Mouse (Mus musculus) limb, embryonic 13.5 days (tissue): ENCODE results near the gene Nuak2. TPM values are rescaled to one million over a fixed set of nuclear protein-coding genes. Genes with fewer than 3 reads are reported as not detected.

Experiments used
- ATAC-seq: fragments of 200-750 bp; cut with Nextera tagmentation; 2 replicates; pipeline ENCODE4 v1.8.0; 2017; ENCODE audit warnings: low read depth, moderate number of reproducible peaks, moderate TSS enrichment; ENCODE audit not compliant: low FRiP score
- H3K27ac ChIP-seq: fragments of 300-500 bp; sonication (generic); 2 replicates; pipeline ENCODE4 v1.5.1; 2015; ENCODE audit warnings: inconsistent platforms, mild to moderate bottlenecking, moderate library complexity
- H3K27me3 ChIP-seq: fragments of 300-500 bp; sonication (generic); 2 replicates; pipeline ENCODE4 v1.6.1; 2015; ENCODE audit warnings: mild to moderate bottlenecking, inconsistent platforms
- H3K36me3 ChIP-seq: fragments of 300-500 bp; sonication (generic); 2 replicates; pipeline ENCODE4 v1.6.1; 2015; ENCODE audit warnings: inconsistent platforms, mild to moderate bottlenecking, moderate library complexity
- H3K4me1 ChIP-seq: fragments of 300-500 bp; sonication (generic); 2 replicates; pipeline ENCODE4 v1.6.1; 2015; ENCODE audit warnings: inconsistent platforms
- H3K4me2 ChIP-seq: fragments of 300-500 bp; sonication (generic); replicated peaks from 2 replicates; pipeline ENCODE4 v1.6.1; 2015; ENCODE audit warnings: inconsistent platforms, mild to moderate bottlenecking, moderate library complexity
- H3K4me3 ChIP-seq: fragments of 300-500 bp; sonication (generic); 2 replicates; pipeline ENCODE4 v1.5.1; 2015; ENCODE audit warnings: moderate library complexity, mild to moderate bottlenecking, inconsistent platforms
- H3K9ac ChIP-seq: fragments of 300-500 bp; sonication (generic); 2 replicates; pipeline ENCODE4 v1.6.1; 2015; ENCODE audit warnings: mild to moderate bottlenecking, inconsistent platforms
- H3K9me3 ChIP-seq: fragments of 300-500 bp; sonication (generic); 2 replicates; pipeline ENCODE4 v1.6.1; 2016; ENCODE audit warnings: inconsistent platforms
- WGBS: fragments of 180-500 bp; shearing (Covaris S2); methylation state at CpG from one replicate; pipeline ENCODE4 v1.1.7; 2015; 5-methylcytosine and 5-hydroxymethylcytosine counted together
- polyA plus RNA-seq: library from polyadenylated mRNA; unstranded; fragments of >200 nt; fragmentation: Nextera tagmentation; extraction: Ambion mirVana; gene quantifications from 2 replicates; pipeline ENCODE4 v1.2.1, GENCODE M21; 2015

Gene Nuak2
- polyA plus RNA-seq, 1 experiment from 2014 or later: 1.2 TPM

- no peak for ATAC-seq
- H3K4me1 ChIP-seq: peaks cover 16% of the 10 kb centered on the region
- WGBS: 90% methylated on average over 3 of the region's 3 CpGs
- no peak overlapping the region for H3K4me3 ChIP-seq
- no peak overlapping the region for H3K4me2 ChIP-seq
- no peaks in the 10 kb centered on the region for H3K27me3 ChIP-seq
- H3K36me3 ChIP-seq: peaks cover 48% of the 10 kb centered on the region
- no peaks in the 10 kb centered on the region for H3K9me3 ChIP-seq
- H3K27ac ChIP-seq: no peak overlapping the region
- no peak overlapping the region for H3K9ac ChIP-seq
Observed at GRCm38 (mm10) chr1:132364388-132364787, 48.5 kb downstream of the Nuak2 start.

- peaks cover 48% of the 10 kb centered on the region for H3K36me3 ChIP-seq
- H3K9me3 ChIP-seq: no peaks in the 10 kb centered on the region
- H3K27ac ChIP-seq: no peak overlapping the region
- H3K4me3 ChIP-seq: no peak overlapping the region
- H3K4me2 ChIP-seq: no peak overlapping the region
- peaks cover 16% of the 10 kb centered on the region for H3K4me1 ChIP-seq
- ATAC-seq: no peak
- 0 out of 2 replicates have a peak overlapping the region, but pooled peaks have one; percentile 31 for H3K9ac ChIP-seq
- 82% methylated on average over 7 of the region's 7 CpGs for WGBS
- H3K27me3 ChIP-seq: no peaks in the 10 kb centered on the region
Observed at GRCm38 (mm10) chr1:132364896-132365557, 49.1 kb downstream of the Nuak2 start.

- H3K4me2 ChIP-seq: no peak overlapping the region
- peaks cover 16% of the 10 kb centered on the region for H3K4me1 ChIP-seq
- H3K9me3 ChIP-seq: no peaks in the 10 kb centered on the region
- WGBS: 59% methylated on average over 4 of the region's 4 CpGs
- H3K9ac ChIP-seq: 0 out of 2 replicates have a peak overlapping the region, but pooled peaks have one; percentile 14
- no peak for ATAC-seq
- H3K27me3 ChIP-seq: no peaks in the 10 kb centered on the region
- H3K36me3 ChIP-seq: peaks cover 48% of the 10 kb centered on the region
- no peak overlapping the region for H3K27ac ChIP-seq
- H3K4me3 ChIP-seq: no peak overlapping the region
Observed at GRCm38 (mm10) chr1:132365645-132366044, 49.7 kb downstream of the Nuak2 start.

DNA sequence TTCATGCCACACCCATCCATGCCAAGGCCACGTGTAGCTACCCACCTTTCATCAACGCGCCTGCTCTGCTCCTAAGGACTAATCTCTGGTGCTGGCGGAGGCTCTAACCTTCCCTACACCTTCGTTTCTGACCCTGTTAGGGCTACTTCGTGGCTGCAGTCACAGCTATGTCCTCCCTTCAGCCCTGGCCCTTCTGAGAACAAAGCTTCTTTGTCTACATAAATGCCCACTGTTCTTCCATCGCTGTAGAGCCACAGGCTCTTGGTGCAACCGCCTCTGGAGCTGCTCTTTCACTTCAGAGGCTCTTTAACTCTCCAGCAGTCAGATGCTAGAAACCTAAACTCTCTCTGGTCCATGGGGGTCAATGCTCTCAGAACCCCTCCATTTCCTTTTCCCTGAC lies 50.3 kb downstream of the Nuak2 start:
- WGBS: 76% methylated on average over 8 of the region's 8 CpGs
- H3K4me3 ChIP-seq: no peak overlapping the region
- ATAC-seq: no peak
- peaks cover 16% of the 10 kb centered on the region for H3K4me1 ChIP-seq
- H3K4me2 ChIP-seq: 0 out of 2 replicates have a peak overlapping the region, but pooled peaks have one; percentile 11
- peak overlapping the region; percentile 31; the same call in 1 of the 2 replicates for H3K9ac ChIP-seq
- H3K27me3 ChIP-seq: no peaks in the 10 kb centered on the region
- no peaks in the 10 kb centered on the region for H3K9me3 ChIP-seq
- peaks cover 48% of the 10 kb centered on the region for H3K36me3 ChIP-seq
- peak overlapping the region; percentile 58; the same call in 1 of the 2 replicates for H3K27ac ChIP-seq

DNA sequence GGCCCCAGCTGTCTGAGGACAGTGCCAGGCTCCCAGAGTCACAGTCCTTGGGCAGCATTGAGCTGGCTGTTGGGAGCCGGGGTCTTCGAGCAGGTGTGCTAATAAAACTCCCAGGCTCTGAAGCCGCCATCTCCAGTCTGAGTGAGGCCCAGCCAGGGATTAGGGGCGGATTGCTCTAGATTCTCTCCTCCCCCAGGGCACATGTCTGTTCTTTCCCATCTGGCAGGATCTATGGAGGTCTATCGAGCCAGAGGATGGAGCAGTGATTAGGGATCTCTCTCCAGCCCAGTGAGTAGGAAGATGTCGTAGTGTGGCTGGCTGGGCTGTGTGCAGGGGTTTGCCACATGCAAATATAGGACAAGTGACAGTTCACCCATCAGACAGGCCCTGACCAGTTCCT lies 51.0 kb downstream of the Nuak2 start:
- Histone ChIP-seq H3K4me3 (no peak overlapping the region), H3K27me3 (no peaks in the 10 kb centered on the region), H3K4me2 (no peak overlapping the region), H3K4me1 (peaks cover 16% of the 10 kb centered on the region), H3K27ac (0 out of 2 replicates have a peak overlapping the region, but pooled peaks have one; percentile 58), H3K9me3 (no peaks in the 10 kb centered on the region), H3K36me3 (peaks cover 48% of the 10 kb centered on the region), H3K9ac (0 out of 2 replicates have a peak overlapping the region, but pooled peaks have one; percentile 26)
- 41% methylated on average over 6 of the region's 6 CpGs for WGBS
- peak; percentile 33; the same call in 1 of the 2 replicates for ATAC-seq

DNA sequence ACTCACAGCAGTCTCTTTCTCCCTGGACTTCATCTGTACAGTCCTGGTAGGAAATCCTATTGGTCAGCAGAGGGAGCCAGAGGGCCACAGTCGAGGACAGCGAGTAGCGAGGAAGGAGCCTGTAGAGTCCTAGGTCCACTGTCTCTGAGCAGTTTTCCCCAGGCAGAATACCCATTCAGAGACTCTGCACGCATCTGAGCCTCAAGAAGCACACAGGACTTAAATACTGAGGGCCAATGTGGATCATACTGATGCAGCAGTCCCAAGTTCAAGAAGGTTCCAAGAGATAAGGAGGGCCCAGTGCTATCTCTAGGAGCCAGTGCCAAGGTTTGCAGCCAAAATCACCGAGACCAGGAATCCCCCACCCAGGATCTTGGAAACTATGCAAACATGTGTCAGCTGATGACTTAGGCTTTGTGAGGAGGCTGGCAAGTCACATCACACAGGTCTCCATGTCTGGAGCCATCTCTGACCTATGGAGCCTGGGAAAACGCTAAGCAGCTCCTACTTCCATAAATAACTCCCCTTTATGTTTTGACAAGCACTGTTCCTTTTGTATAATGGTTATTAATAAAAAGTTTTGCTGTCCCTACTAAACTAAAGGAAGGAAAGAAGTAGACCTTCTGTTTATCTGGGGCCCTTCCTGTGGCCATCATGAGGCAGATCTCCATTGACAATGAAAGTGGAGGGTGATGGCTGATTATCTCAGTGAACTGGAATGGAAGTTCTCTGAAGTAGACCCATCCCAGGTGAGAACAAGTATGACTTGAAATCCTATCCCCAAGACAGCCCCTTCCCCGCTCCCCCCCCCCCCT lies 52.0 kb downstream of the Nuak2 start:
- Histone ChIP-seq H3K9ac (0 out of 2 replicates have a peak overlapping the region, but pooled peaks have one; percentile 26), H3K4me2 (no peak overlapping the region)
- ATAC-seq: peak; percentile 67

DNA sequence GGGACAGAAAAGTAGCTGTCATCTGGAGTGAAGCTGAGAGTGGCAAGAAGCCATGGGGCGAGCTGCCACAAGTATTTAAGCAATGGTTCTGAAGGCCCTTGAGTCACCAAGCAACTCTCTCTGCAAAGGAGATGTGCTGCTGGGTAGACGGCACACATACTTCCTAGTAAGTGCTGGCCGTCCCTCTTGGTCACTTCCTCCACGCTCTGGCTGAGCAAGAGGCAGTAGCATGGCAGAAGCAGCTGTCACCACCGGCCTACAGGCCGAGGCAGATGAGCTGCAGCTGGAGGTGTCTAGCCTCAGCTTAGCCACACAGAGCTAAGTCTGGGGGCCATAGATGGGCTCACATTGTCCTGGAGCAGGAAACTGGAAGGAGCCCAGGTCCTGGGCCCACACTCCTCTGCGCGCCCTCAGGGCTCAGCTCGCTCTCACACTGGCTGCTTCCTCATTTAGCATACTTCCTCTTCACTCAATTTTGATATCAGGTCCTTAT lies 54.8 kb downstream of the Nuak2 start:
- H3K36me3 ChIP-seq: peaks cover 37% of the 10 kb centered on the region
- no peak overlapping the region for H3K4me2 ChIP-seq
- H3K4me3 ChIP-seq: no peak overlapping the region
- no peaks in the 10 kb centered on the region for H3K9me3 ChIP-seq
- H3K9ac ChIP-seq: no peak overlapping the region
- H3K4me1 ChIP-seq: peaks cover 43% of the 10 kb centered on the region
- WGBS: 90% methylated on average over 9 of the region's 9 CpGs
- H3K27ac ChIP-seq: no peak overlapping the region
- ATAC-seq: no peak
- no peaks in the 10 kb centered on the region for H3K27me3 ChIP-seq

More for the DNA sequence above, 52.0 kb downstream of the Nuak2 start:
- H3K36me3 ChIP-seq: peaks cover 45% of the 10 kb centered on the region
- H3K4me3 ChIP-seq: no peak overlapping the region
- H3K27ac ChIP-seq: no peak overlapping the region
- 36% methylated on average over 7 of the region's 7 CpGs for WGBS
- H3K4me1 ChIP-seq: peaks cover 16% of the 10 kb centered on the region
- no peaks in the 10 kb centered on the region for H3K27me3 ChIP-seq
- no peaks in the 10 kb centered on the region for H3K9me3 ChIP-seq

GRCm38 (mm10) chr1:132371298-132372081 lies 55.6 kb downstream of the Nuak2 start:
- H3K36me3 ChIP-seq: peaks cover 37% of the 10 kb centered on the region
- H3K4me3 ChIP-seq: no peak overlapping the region
- no peaks in the 10 kb centered on the region for H3K27me3 ChIP-seq
- ATAC-seq: no peak
- no peak overlapping the region for H3K4me2 ChIP-seq
- H3K9ac ChIP-seq: 0 out of 2 replicates have a peak overlapping the region, but pooled peaks have one; percentile 19
- no peaks in the 10 kb centered on the region for H3K9me3 ChIP-seq
- no peak overlapping the region for H3K27ac ChIP-seq
- WGBS: 75% methylated on average over 8 of the region's 8 CpGs
- peaks cover 42% of the 10 kb centered on the region for H3K4me1 ChIP-seq

DNA sequence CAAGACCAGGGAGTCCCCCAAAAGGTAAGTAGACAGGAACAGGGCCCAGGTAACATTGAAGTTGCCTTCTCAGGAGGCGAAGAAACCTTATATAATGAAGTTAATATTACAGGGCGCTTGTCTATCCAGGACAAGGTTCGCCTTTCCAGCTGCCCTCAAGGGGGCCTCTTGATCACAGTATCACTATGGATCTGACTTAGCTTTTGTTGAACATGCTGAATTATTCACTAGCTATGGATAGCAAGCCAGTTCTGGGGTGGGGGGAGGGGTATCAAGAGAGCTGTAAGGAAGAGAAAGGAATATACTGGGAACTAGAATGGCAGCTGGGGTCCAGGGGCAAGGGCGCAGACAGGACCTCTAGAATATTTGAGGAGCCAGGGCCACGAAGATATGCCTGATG lies 56.4 kb downstream of the Nuak2 start:
- H3K4me2 ChIP-seq: no peak overlapping the region
- no peak for ATAC-seq
- peaks cover 33% of the 10 kb centered on the region for H3K36me3 ChIP-seq
- H3K27ac ChIP-seq: no peak overlapping the region
- H3K9ac ChIP-seq: no peak overlapping the region
- no peaks in the 10 kb centered on the region for H3K9me3 ChIP-seq
- peaks cover 42% of the 10 kb centered on the region for H3K4me1 ChIP-seq
- no peaks in the 10 kb centered on the region for H3K27me3 ChIP-seq
- H3K4me3 ChIP-seq: no peak overlapping the region
- WGBS: 88% methylated on average over 5 of the region's 5 CpGs

- Histone ChIP-seq H3K27me3 (no peaks in the 10 kb centered on the region), H3K27ac (no peak overlapping the region; the same call in 1 of the 2 replicates), H3K4me1 (peaks cover 47% of the 10 kb centered on the region), H3K36me3 (peaks cover 39% of the 10 kb centered on the region), H3K4me3 (no peak overlapping the region), H3K4me2 (no peak overlapping the region), H3K9ac (no peak overlapping the region), H3K9me3 (no peaks in the 10 kb centered on the region)
- WGBS: 81% methylated on average over 6 of the region's 6 CpGs
- ATAC-seq: no peak
Observed at GRCm38 (mm10) chr1:132372896-132373534, 57.1 kb downstream of the Nuak2 start.
